Mouse (Mus musculus) macrophage (primary cell): ENCODE results near the gene Apbb1. TPM values are rescaled to one million over a fixed set of nuclear protein-coding genes. Genes with fewer than 3 reads are reported as not detected.

Experiments
- H3K27ac ChIP-seq: fragments of 350-480 bp; formaldehyde crosslinking; 2 replicates; pipeline ENCODE4 v1.9.0; 2021
- H3K36me3 ChIP-seq: fragments of 350-480 bp; formaldehyde crosslinking; 2 replicates; pipeline ENCODE4 v1.9.0; 2021; ENCODE audit errors: inconsistent target
- H3K4me3 ChIP-seq: fragments of 350-480 bp; formaldehyde crosslinking; 2 replicates; pipeline ENCODE4 v1.9.0; 2021; ENCODE audit errors: inconsistent target
- H3K79me2 ChIP-seq: fragments of 350-480 bp; formaldehyde crosslinking; 2 replicates; pipeline ENCODE4 v1.9.0; 2021; ENCODE audit errors: inconsistent target
- WGBS: methylation state at CpG from one replicate; pipeline ENCODE4 v1.1.7; 2026; ENCODE audit warnings: inconsistent platforms; ENCODE audit not compliant: missing documents; 5-methylcytosine and 5-hydroxymethylcytosine counted together
- polyA plus RNA-seq: library from polyadenylated mRNA; stranded (reverse); fragments of 250-400 nt; gene quantifications from 3 replicates; pipeline ENCODE4 v1.2.4, GENCODE M21; 2018; ENCODE audit warnings: inconsistent platforms

The Apbb1 gene
- polyA plus RNA-seq, 1 experiment from 2014 or later: 0.04 TPM

DNA sequence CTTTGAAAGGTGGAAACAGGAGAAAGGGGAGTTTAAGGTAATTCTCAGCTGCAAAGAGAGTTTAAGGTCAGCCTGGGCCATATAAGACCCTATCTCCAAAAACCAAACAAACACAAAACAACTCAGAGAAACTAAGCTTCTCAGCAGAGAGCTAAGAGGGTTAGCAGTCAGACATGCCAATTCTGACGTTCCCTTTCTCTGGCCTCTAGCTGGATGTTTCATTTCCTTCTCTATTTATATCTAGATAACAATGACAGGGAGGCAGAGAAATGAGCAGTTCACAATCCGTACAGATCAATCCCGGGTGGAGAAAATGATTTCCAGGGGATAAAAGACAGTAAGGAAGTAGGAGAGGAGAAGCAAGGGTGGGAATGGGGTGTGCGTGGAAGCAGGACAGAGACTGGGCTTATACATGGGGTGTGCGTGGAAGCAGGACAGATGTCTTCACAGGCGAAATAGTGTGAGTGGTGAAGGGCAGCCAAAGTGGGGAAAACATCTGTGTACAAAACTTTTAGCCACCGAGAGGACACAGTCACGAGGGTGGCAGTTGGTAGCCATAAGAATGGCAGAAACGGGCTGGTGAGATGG is 7.0 kb upstream of the Apbb1 start:
- Histone ChIP-seq H3K4me3 (no peak overlapping the region), H3K79me2 (no peaks in the 10 kb centered on the region), H3K27ac (no peak overlapping the region), H3K36me3 (no peaks in the 10 kb centered on the region)
- WGBS: 48% methylated on average over 9 of the region's 9 CpGs

DNA sequence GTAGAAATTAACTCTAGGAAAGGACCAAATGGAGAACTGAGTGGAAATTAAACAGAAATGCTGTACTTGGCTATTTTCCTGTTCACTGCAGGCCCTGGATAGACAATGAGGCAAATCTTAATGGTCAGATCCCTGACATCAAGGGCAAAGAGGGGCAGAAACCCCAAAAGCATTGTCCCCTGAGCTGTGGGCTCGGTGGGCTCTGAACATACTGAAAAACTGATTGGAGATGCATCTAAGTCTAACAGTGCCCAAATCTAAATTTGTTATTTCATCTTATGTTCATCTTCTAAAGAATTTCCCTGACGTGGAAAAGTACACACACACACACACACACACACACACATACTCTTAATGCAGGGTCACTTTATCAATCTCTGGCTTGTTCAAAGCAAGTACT is 506 bp upstream of the Apbb1 start:
- 83% methylated on average over 2 of the region's 2 CpGs for WGBS
- Histone ChIP-seq H3K27ac (no peak overlapping the region), H3K36me3 (no peaks in the 10 kb centered on the region), H3K4me3 (no peak overlapping the region), H3K79me2 (no peaks in the 10 kb centered on the region)

DNA sequence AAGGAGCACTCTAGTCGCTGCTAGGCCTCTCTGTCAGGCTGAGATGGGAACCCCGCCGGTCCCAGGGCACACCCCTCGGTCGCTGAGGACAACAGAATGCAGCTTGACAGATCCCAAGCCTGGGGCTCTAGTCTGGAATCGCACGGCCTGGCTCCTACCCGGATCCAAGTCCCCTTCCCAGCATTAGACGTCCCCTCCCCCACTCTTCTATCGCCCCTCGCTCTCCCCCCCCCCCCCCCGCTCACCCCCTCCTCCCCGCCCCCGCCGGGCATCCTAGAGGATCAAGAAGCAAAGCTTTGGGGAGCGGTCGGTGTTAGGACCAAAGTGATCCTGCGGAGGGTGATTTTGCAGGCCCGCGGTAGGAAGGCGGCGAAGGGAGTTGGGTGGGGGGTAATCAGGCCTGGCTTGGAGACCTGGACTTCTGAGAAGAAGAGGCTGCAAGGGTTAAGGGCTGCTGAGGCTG is 795 bp downstream of the Apbb1 start:
- H3K27ac ChIP-seq: no peak overlapping the region
- no peaks in the 10 kb centered on the region for H3K36me3 ChIP-seq
- WGBS: 25% methylated on average over 12 of the region's 22 CpGs
- H3K79me2 ChIP-seq: no peaks in the 10 kb centered on the region
- H3K4me3 ChIP-seq: no peak overlapping the region

DNA sequence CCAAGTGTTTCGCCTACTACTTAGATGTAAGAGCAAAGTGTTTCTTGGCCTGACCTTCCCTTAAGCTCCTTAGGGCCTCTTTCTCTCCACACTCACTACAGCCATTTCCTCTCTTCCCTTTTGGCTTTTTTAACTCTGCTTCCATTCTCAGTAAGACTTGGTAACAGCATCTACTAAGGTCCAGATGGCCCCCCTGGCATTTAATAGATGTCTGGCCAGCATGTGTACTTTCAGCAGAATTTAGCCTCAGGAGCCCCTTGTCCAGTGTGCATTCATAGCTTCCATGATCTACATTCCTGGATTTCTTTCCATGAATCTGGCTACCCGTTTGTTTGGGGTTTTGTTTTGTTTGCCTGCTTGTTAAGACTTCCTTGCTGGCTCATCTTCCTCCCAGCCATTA is 3.0 kb downstream of the Apbb1 start:
- 85% methylated on average over 2 of the region's 2 CpGs for WGBS
- Histone ChIP-seq H3K27ac (no peak overlapping the region), H3K4me3 (no peak overlapping the region), H3K79me2 (no peaks in the 10 kb centered on the region), H3K36me3 (no peaks in the 10 kb centered on the region)

DNA sequence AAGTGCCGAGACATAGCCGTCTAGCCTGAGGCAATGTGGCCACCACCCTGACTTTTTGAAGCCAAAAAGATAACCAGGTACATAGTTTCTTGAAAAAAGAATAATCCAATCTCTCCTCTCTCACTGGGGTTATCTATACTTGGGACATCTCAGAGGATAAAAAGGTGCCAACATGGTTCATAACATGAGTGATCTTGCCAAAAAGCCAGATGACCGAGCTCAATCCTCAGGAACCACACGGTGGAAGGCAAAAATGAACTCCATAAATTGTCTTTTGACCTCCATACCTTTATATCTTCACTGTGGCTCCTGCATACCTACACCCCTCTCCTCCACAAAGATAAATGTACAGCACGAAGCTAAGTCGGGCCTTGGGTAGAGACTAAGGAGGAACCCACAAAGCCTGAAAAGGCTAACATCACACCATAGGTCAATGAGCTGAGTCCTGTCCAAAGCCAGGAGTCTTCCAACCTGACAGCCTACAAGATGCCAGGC is 4.0 kb downstream of the Apbb1 start:
- H3K4me3 ChIP-seq: no peak overlapping the region
- WGBS: 95% methylated on average over 6 of the region's 6 CpGs
- no peak overlapping the region for H3K27ac ChIP-seq
- no peaks in the 10 kb centered on the region for H3K36me3 ChIP-seq
- no peaks in the 10 kb centered on the region for H3K79me2 ChIP-seq

DNA sequence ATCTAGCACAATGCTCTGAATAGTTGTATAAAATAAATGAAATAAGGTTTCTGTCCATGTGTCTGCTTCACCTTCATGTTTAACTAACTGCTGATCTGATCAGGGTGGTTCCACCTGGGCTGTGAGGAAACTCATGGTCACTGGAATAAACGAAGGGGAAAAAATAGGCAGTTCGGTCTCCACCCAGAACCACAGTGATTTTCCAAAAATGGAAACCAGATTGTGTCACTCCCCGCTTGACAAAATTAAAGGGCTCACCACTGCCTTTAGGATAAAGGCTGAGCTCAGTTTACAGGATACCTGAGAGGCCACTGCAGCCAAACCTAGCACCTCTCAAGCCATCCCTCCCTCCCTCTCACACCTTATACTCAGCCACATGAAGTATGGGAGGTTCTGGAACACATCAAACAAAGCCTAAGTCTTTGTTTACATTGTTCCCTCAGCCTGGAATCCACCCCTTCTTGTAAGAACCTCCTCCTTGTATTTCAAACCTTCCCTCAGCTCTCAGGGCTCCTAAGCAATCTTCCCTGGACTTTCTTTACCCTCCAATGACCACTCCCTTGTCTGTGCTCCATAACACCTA is 5.2 kb downstream of the Apbb1 start:
- H3K4me3 ChIP-seq: no peak overlapping the region
- WGBS: 24% methylated on average over 3 of the region's 3 CpGs
- no peak overlapping the region for H3K27ac ChIP-seq
- no peaks in the 10 kb centered on the region for H3K36me3 ChIP-seq
- H3K79me2 ChIP-seq: no peaks in the 10 kb centered on the region

DNA sequence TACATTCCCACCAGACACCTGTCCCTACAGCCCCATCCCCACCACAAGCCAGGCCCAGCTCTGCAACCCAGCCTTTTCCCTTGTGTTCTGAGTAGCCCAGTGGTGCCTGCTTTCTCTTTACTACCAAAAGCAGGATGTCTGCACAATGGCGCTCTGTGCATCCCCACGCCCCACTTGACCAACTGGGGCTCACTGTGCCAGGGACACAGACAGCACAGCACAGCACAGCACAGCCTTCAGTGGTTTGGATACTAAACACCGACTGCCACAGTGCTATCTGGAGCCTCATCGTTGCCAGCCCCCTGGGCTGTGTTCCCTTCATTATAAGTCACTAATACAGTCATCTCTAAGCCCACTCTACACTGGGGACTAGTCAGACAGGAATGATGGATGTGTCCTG is 6.9 kb downstream of the Apbb1 start:
- WGBS: 89% methylated on average over 4 of the region's 4 CpGs

DNA sequence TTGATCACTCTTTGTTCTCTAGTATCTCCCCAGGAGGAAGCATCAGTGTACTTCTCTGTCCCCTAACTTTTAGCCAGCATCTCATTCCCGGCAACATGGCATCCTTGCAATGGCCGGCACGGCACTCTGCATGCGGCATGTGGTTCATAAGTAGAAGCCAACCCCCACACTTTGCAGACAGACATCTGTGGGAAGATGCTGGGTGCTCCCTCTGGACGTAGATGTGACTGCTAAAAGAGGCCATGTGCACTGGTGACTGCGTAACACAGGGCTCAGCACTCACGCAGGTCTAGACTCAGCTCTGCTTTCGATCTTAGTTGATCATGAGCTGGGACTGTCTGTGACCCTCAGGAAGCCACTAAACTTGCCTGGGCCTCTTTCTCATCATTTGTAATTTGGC is 8.5 kb downstream of the Apbb1 start:
- WGBS: 97% methylated on average over 8 of the region's 8 CpGs
- H3K79me2 ChIP-seq: no peaks in the 10 kb centered on the region
- no peaks in the 10 kb centered on the region for H3K36me3 ChIP-seq
- no peak overlapping the region for H3K27ac ChIP-seq
- no peak overlapping the region for H3K4me3 ChIP-seq

More for the DNA sequence above, 6.9 kb downstream of the Apbb1 start:
- Histone ChIP-seq H3K4me3 (no peak overlapping the region), H3K79me2 (no peaks in the 10 kb centered on the region), H3K27ac (no peak overlapping the region), H3K36me3 (no peaks in the 10 kb centered on the region)

DNA sequence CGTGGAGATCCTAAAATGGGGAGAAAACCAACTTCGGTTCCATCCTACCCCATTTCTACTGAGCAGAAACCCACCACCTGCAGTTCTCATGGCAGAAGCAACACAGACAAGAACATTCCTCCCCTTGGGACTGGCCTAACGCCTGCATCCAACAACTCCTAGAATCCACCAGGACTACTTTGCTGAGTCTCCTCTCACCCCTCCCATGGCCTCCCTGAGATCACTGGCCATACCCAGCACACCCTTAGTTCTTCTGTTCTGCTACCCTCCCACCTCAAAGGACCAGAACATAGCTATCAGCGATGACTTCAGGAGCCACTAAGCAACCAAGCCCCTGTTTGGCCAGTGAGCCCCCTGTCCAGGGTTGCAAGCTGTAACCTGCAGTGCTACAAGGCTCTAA is 10.7 kb downstream of the Apbb1 start:
- 84% methylated on average over 3 of the region's 4 CpGs for WGBS
- H3K27ac ChIP-seq: no peak overlapping the region

DNA sequence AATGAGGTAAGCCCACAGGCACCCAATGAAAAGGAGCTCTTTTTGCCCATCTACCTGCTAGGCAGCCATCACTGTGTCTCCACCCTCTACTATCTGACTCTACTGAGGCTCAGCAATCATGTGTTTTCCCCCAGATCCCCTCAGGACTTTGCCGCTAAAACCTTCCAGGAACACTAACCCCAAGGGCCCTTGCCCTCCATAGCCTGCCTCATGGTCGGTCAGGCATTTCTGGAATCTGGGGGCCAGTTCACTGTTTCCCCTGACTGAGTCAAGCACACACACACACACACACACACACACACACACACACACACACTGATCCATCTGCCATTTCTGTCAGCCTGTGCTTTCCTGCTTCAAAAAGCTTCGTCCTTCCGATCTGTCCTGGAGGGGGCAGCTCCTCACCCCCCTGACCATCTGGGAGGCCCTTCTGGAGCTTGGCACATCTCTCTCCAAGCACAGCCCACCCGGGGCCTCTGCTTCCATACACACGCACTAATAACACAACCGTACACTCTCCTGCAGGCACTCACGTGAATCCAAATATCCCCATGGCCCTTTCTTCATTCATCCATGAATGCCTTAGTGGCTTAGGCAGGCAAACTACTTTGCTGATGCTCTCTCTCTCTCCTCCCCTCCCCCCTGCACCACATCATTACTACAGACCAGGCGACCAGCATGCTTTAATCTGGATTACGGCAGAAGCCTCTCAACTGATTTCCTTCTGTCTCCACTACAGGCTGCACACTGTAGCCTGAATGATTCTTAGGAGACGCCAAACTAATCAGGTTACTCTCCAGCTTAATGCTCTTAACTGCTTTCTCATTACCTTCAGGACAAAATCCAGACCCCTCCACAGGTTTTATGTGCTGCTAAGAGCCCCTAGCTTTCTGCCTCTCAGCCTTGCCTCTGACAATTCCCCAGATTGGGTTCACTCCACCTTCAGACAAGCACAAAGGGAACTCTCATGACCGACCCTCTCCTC is 11.6 kb downstream of the Apbb1 start:
- H3K4me3 ChIP-seq: no peak overlapping the region
- 90% methylated on average over 11 of the region's 12 CpGs for WGBS
- no peaks in the 10 kb centered on the region for H3K79me2 ChIP-seq
- no peaks in the 10 kb centered on the region for H3K36me3 ChIP-seq
- H3K27ac ChIP-seq: no peak overlapping the region

More for the DNA sequence above, 10.7 kb downstream of the Apbb1 start:
- Histone ChIP-seq H3K4me3 (no peak overlapping the region), H3K36me3 (no peaks in the 10 kb centered on the region), H3K79me2 (no peaks in the 10 kb centered on the region)

DNA sequence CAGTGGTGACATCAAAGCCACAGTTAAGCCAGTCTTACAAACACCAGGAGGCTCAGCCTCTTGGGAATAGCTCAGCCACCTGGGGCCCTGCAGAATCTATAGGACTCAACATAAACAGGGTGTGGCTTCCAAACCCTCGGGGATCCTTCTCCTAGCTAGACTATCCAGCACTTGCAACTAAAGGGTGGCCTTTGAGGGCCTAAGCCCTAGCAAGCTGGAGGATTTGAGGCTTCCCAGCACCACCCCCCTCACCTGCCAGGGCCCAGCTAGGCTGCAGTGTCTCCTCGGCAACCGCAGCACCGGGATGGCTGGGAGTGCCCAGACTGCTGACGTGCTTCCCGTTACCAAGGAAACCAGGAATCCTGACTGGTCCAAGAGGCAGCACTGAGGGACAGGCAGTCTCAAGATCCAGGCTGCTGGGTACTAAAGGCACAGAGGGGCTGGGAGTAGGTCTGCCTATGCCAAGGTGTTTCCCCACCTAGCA is 12.4 kb downstream of the Apbb1 start:
- 86% methylated on average over 6 of the region's 6 CpGs for WGBS
- Histone ChIP-seq H3K36me3 (no peaks in the 10 kb centered on the region), H3K4me3 (no peak overlapping the region), H3K27ac (no peak overlapping the region), H3K79me2 (no peaks in the 10 kb centered on the region)

DNA sequence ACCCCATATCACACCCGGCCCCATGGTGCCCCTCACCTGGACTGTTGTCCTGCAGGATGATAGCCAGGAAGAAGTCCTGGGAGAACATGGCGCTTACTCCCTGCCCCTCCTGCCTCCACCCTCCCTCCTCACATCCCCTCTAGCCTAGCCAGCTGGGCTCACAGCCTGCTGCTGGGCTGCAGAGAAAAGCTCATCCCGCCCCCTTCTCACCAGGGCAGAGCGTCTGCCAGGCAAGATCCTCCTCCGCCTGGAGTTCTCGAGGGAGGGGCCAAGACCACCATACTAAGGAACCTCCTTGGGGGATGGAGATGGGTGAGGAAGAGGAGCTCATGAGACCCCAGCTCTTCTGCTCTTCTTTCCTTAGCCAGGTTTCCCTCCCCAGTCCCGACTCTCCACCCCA is 12.9 kb downstream of the Apbb1 start:
- Histone ChIP-seq H3K36me3 (no peaks in the 10 kb centered on the region), H3K27ac (no peak overlapping the region), H3K4me3 (no peak overlapping the region), H3K79me2 (no peaks in the 10 kb centered on the region)
- WGBS: 93% methylated on average over 7 of the region's 7 CpGs

DNA sequence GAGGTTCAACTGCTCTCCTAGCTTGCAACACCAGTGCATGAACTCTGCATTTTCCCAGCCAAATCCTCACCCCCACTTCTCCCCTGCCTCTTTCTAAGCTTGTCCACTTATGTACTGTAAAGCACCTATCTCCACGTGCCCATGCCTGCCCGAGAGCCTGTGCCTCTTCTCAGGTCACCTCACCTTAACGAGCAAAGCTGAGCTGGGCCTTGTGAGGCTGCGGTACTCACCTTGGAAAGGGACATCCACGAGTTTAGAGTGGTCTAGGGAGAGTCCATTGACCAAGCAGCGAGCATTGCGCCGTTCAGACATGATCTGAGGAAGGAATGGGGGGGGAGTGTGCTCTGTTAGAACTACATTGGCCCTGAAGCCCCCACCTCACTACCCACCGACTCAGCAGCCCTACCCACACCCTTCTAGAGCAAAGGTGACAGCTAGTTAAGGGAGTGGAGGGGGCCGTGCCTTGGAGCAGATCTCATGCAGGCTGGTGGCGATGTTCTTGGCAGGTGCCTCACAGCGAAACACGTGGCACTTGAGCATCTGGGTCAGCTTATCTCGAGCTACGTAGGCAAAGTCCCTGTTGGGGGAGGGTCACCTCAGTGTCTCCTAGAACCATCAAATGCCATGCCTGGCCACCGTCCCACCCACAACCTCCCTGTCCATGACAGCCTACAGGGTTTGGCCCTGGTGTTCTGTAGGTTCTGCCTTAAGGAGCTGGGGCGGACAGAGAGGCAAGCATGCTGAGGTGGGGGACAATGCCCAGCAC is 16.2 kb downstream of the Apbb1 start:
- H3K79me2 ChIP-seq: no peaks in the 10 kb centered on the region
- no peak overlapping the region for H3K4me3 ChIP-seq
- 91% methylated on average over 17 of the region's 17 CpGs for WGBS

DNA sequence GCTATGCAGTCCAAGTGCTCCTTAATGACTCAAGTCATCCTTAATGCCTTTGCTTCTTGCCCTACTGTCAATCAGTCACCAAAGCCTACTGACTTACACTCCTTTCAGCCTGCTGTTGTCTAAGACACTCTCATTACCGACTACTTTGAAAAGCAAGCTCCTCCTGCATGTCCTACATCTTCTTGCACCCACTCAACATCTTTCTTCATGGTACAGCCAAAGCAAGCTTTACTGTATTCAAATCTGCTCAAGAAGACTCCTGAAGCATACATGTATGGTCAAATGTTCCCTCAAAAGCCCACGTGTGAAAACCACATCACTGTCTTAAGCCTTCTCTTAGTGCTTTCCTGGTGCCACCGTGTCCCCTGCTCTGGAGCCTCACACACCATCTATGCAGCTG is 18.1 kb downstream of the Apbb1 start:
- H3K36me3 ChIP-seq: no peaks in the 10 kb centered on the region
- H3K79me2 ChIP-seq: no peaks in the 10 kb centered on the region
- no peak overlapping the region for H3K4me3 ChIP-seq
- H3K27ac ChIP-seq: no peak overlapping the region
- WGBS: 56% methylated on average over 3 of the region's 3 CpGs

More for the DNA sequence above, 16.2 kb downstream of the Apbb1 start:
- Histone ChIP-seq H3K36me3 (no peaks in the 10 kb centered on the region), H3K27ac (no peak overlapping the region)
